Mouse (Mus musculus) cerebellum, adult 2 months (tissue): ENCODE results near the gene Gda.

ENCODE experiments used
- CTCF ChIP-seq: fragments of 200-500 bp; IDR thresholded peaks from 2 replicates; pipeline ENCODE4 v1.5.1; 2011; ENCODE audit warnings: low read depth, mild to moderate bottlenecking, control low read depth, low read length, moderate library complexity, borderline replicate concordance; ENCODE audit not compliant: insufficient read depth
- POLR2A ChIP-seq: fragments of 200-500 bp; IDR thresholded peaks from 2 replicates; pipeline ENCODE4 v1.6.1; 2011; ENCODE audit warnings: low read length, control low read depth, borderline replicate concordance; ENCODE audit not compliant: insufficient read depth

DNA sequence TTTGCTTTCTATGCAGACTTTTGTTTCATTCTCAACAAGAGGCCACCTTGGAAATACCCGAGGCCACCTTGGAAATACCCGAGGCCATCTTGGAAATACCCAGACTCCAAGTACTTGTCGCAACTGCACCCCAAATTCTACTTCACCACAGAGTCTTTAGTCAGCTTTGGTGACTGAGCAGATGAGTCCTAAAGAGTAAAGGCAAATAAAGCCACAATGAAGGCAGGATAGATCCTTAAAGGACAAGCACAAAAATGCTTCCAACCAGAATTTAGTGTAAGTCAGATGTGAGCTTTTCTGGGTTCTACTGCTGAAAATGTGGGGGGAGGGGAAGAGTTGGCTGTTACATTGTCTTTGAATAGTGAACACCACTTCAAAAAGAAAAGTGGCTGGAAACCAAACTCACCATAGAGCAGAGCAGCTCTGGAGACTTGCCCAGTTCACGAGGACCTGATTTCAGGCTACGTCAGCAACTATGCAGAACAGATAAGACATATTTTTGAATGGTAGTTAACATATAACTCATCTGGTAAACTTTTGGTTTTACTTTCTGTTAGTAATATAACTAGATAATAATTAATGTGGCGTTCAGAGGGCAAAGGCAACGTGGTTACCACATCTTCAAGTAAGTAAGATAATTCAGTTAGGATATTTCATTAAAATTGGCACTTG is 34.5 kb upstream of the Gda start:
- TF ChIP-seq POLR2A (no peak), CTCF (no peak)
